In genomic region chr10:14045745-14046144, GRCm38 (mm10) we compare ENCODE assay signal across 9 mouse cellular contexts.
DNase-seq lines count a peak whose midpoint lies in the region; ATAC-seq lines count a peak whose summit lies in the region.
"Had no signal": no experiment of that assay in that cellular context is flagged by ENCODE, and none has a peak within 500 bp of the region (broad histone marks: within the 10 kb centered on the region; RNA-seq: fewer than 3 reads in every experiment).

No protein-coding gene starts in this region.

- no peak overlapping the region for H3K4me2 ChIP-seq in midbrain, embryonic 16.5 days (ENCODE audit: low read length)
- H3K4me2 ChIP-seq: limb, embryonic 15.5 days had no signal

- H3K36me3 ChIP-seq in midbrain, embryonic 10.5 days: no peaks in the 10 kb centered on the region
- no peaks in the 10 kb centered on the region for H3K36me3 ChIP-seq in midbrain, embryonic 16.5 days (ENCODE audit: control insufficient read depth, insufficient read depth, low read length)
- H3K36me3 ChIP-seq: limb, embryonic 15.5 days had no signal

- whole genome bisulfite sequencing in midbrain, embryonic 10.5 days: 59% methylated on average over 4 of the region's 4 CpGs
- WGBS in midbrain, embryonic 16.5 days: 26% methylated on average over 4 of the region's 4 CpGs

- DNase-seq in adrenal gland, postnatal 14 days: peak; percentile 42
- DNase-seq in adrenal gland, adult 8-10 months: no peak
- DNase-seq in midbrain, embryonic 10.5 days (ENCODE audit: low spot score): no peak
- DNase-seq in thymus, postnatal 25 days: peak; percentile 71
- DNase-seq in left cerebral cortex, adult 8-10 months (ENCODE audit: low spot score in 2 of 2): no peak
- DNase-seq in neural tube, embryonic 10.5 days (ENCODE audit: extremely low spot score, low spot score): no peak

- no peak for ATAC-seq in midbrain, embryonic 16.5 days
- peak; percentile 50 for ATAC-seq in inflammation-experienced regulatory T-cells, adult 6 months

- peak overlapping the region; percentile 68; the same call in 1 of the 2 replicates for H3K27ac ChIP-seq in midbrain, embryonic 10.5 days (replicated peaks)
- no peak overlapping the region for H3K27ac ChIP-seq in midbrain, embryonic 16.5 days (ENCODE audit: low read length)
- H3K27ac ChIP-seq: limb, embryonic 15.5 days had no signal

- no peaks in the 10 kb centered on the region for H3K9me3 ChIP-seq in midbrain, embryonic 10.5 days (replicated peaks)
- no peaks in the 10 kb centered on the region for H3K9me3 ChIP-seq in midbrain, embryonic 16.5 days (replicated peaks; ENCODE audit: control insufficient read depth, low read length, poor library complexity, severe bottlenecking)
- H3K9me3 ChIP-seq: limb, embryonic 15.5 days had no signal

- no peaks in the 10 kb centered on the region for H3K27me3 ChIP-seq in midbrain, embryonic 10.5 days (ENCODE audit: low read depth, poor library complexity, severe bottlenecking)
- no peaks in the 10 kb centered on the region for H3K27me3 ChIP-seq in midbrain, embryonic 16.5 days (ENCODE audit: control insufficient read depth, insufficient read depth, low read depth, low read length)
- H3K27me3 ChIP-seq: limb, embryonic 15.5 days had no signal

- H3K4me3 ChIP-seq in midbrain, embryonic 10.5 days: no peak overlapping the region
- H3K4me3 ChIP-seq in midbrain, embryonic 16.5 days (ENCODE audit: low read depth, low read length): no peak overlapping the region
- H3K4me3 ChIP-seq: limb, embryonic 15.5 days had no signal

- H3K9ac ChIP-seq in midbrain, embryonic 16.5 days (ENCODE audit: low read depth, low read length): no peak overlapping the region
- H3K9ac ChIP-seq: limb, embryonic 15.5 days had no signal

- H3K4me1 ChIP-seq in midbrain, embryonic 10.5 days: peaks cover 51% of the 10 kb centered on the region
- H3K4me1 ChIP-seq in midbrain, embryonic 16.5 days (ENCODE audit: control insufficient read depth, insufficient read depth, low read length): 0 out of 2 replicates have a peak, but pooled peaks cover 6% of the 10 kb centered on the region

Comparison
In these comparisons a context has a peak if more than half of its experiments do, and no peak if none do; other contexts are left out.
1. DNase-seq: peak in adrenal gland, postnatal 14 days (single experiment) and thymus, postnatal 25 days (single experiment); none in adrenal gland, adult 8-10 months (single experiment), midbrain, embryonic 10.5 days (single experiment), left cerebral cortex, adult 8-10 months (0 of 2) and neural tube, embryonic 10.5 days (single experiment).